Mouse (Mus musculus) liver, adult 2 months (tissue): ENCODE data around the gene Ddx31.

ENCODE experiments used
- CTCF ChIP-seq: fragments of 200-500 bp; IDR thresholded peaks from 2 replicates; pipeline ENCODE4 v1.5.1; 2011; ENCODE audit warnings: low read depth, low read length, control low read depth
- POLR2A ChIP-seq: fragments of 200-500 bp; IDR thresholded peaks from 2 replicates; pipeline ENCODE4 v1.6.1; 2011; ENCODE audit warnings: low read length, control low read depth; ENCODE audit not compliant: insufficient read depth; ENCODE audit errors: extremely low read depth

- TF ChIP-seq CTCF (no peak), POLR2A (no peak)
These were observed 12.4 kb downstream of the Ddx31 start for GRCm38 (mm10) chr2:28852594-28852993.
